Mouse (Mus musculus): ENCODE measurements around the gene Atp8b5. TPM values are rescaled to one million over a fixed set of nuclear protein-coding genes. Genes with fewer than 3 reads are reported as not detected.

Gene Atp8b5
- total and polyA plus RNA-seq, 2 experiments from 2014 or later: 0.11 TPM; not detected in 1

- Histone ChIP-seq H3K27me3 (ENCODE audit: control insufficient read depth, insufficient read depth, low read length) (no peaks in the 10 kb centered on the region), H3K27ac (ENCODE audit: low read depth) (no peak overlapping the region), H3K4me2 (ENCODE audit: low read depth, low read length) (no peak overlapping the region), H3K4me1 (ENCODE audit: control insufficient read depth, insufficient read depth) (no peaks in the 10 kb centered on the region), H3K4me3 (ENCODE audit: low read depth, low read length) (no peak overlapping the region), H3K9ac (replicated peaks; ENCODE audit: low read depth, low read length) (no peak overlapping the region), H3K36me3 (replicated peaks; ENCODE audit: control insufficient read depth, insufficient read depth, low read length) (no peaks in the 10 kb centered on the region), H3K9me3 (replicated peaks; ENCODE audit: control insufficient read depth, low read length) (peaks cover 5% of the 10 kb centered on the region)
- ATAC-seq (ENCODE audit: insufficient read depth, low read depth) (no peak), DNase-seq (ENCODE audit: low spot score) (no peak)
- TF ChIP-seq EP300 (IDR thresholded peaks at IDR 0.05; ENCODE audit: low read depth) (no peak), CTCF (IDR thresholded peaks at IDR 0.05; ENCODE audit: low read depth) (no peak)
- 86% methylated on average over 7 of the region's 7 CpGs for WGBS
Observed at GRCm38 (mm10) chr4:43341276-43341891, 74.4 kb downstream of the Atp8b5 start.

- Histone ChIP-seq H3K4me2 (ENCODE audit: low read depth, low read length) (no peak overlapping the region), H3K36me3 (replicated peaks; ENCODE audit: control insufficient read depth, insufficient read depth, low read length) (no peaks in the 10 kb centered on the region), H3K4me3 (ENCODE audit: low read depth, low read length) (no peak overlapping the region), H3K27me3 (ENCODE audit: control insufficient read depth, insufficient read depth, low read length) (no peaks in the 10 kb centered on the region), H3K9me3 (replicated peaks; ENCODE audit: control insufficient read depth, low read length) (no peaks in the 10 kb centered on the region), H3K4me1 (ENCODE audit: control insufficient read depth, insufficient read depth) (no peaks in the 10 kb centered on the region), H3K9ac (replicated peaks; ENCODE audit: low read depth, low read length) (no peak overlapping the region), H3K27ac (ENCODE audit: low read depth) (no peak overlapping the region)
- WGBS: 88% methylated on average over 10 of the region's 10 CpGs
- TF ChIP-seq EP300 (IDR thresholded peaks at IDR 0.05; ENCODE audit: low read depth): no peak
- no peak for TF ChIP-seq CTCF (IDR thresholded peaks at IDR 0.05; ENCODE audit: low read depth)
- no peak for ATAC-seq (ENCODE audit: insufficient read depth, low read depth)
- no peak for DNase-seq (ENCODE audit: low spot score)
Observed at GRCm38 (mm10) chr4:43342443-43342842, 75.5 kb downstream of the Atp8b5 start.

GRCm38 (mm10) chr4:43344932-43345331, 78.0 kb downstream of the Atp8b5 start:
- DNase-seq (ENCODE audit: low spot score): no peak
- Histone ChIP-seq H3K27me3 (ENCODE audit: control insufficient read depth, insufficient read depth, low read length) (no peaks in the 10 kb centered on the region), H3K9me3 (replicated peaks; ENCODE audit: control insufficient read depth, low read length) (no peaks in the 10 kb centered on the region), H3K9ac (replicated peaks; ENCODE audit: low read depth, low read length) (no peak overlapping the region), H3K4me3 (ENCODE audit: low read depth, low read length) (no peak overlapping the region), H3K36me3 (replicated peaks; ENCODE audit: control insufficient read depth, insufficient read depth, low read length) (no peaks in the 10 kb centered on the region), H3K4me2 (ENCODE audit: low read depth, low read length) (no peak overlapping the region), H3K27ac (ENCODE audit: low read depth) (no peak overlapping the region), H3K4me1 (ENCODE audit: control insufficient read depth, insufficient read depth) (no peaks in the 10 kb centered on the region)
- 83% methylated on average over 2 of the region's 2 CpGs for WGBS
- no peak for TF ChIP-seq CTCF (IDR thresholded peaks at IDR 0.05; ENCODE audit: low read depth)
- TF ChIP-seq EP300 (IDR thresholded peaks at IDR 0.05; ENCODE audit: low read depth): no peak
- no peak for ATAC-seq (ENCODE audit: insufficient read depth, low read depth)

GRCm38 (mm10) chr4:43349206-43349605, 82.2 kb downstream of the Atp8b5 start:
- 82% methylated on average over 5 of the region's 5 CpGs for WGBS
- Histone ChIP-seq H3K4me3 (ENCODE audit: low read depth, low read length) (no peak overlapping the region), H3K9me3 (replicated peaks; ENCODE audit: control insufficient read depth, low read length) (no peaks in the 10 kb centered on the region), H3K4me1 (ENCODE audit: control insufficient read depth, insufficient read depth) (no peaks in the 10 kb centered on the region), H3K9ac (replicated peaks; ENCODE audit: low read depth, low read length) (no peak overlapping the region), H3K36me3 (replicated peaks; ENCODE audit: control insufficient read depth, insufficient read depth, low read length) (no peaks in the 10 kb centered on the region), H3K27ac (ENCODE audit: low read depth) (no peak overlapping the region), H3K4me2 (ENCODE audit: low read depth, low read length) (no peak overlapping the region), H3K27me3 (ENCODE audit: control insufficient read depth, insufficient read depth, low read length) (no peaks in the 10 kb centered on the region)
- TF ChIP-seq EP300 (IDR thresholded peaks at IDR 0.05; ENCODE audit: low read depth): no peak
- DNase-seq (ENCODE audit: low spot score) (no peak), ATAC-seq (ENCODE audit: insufficient read depth, low read depth) (no peak)

- no peaks in the 10 kb centered on the region for H3K4me1 ChIP-seq (ENCODE audit: control insufficient read depth, insufficient read depth)
- H3K4me2 ChIP-seq (ENCODE audit: low read depth, low read length): no peak overlapping the region
- H3K36me3 ChIP-seq (replicated peaks; ENCODE audit: control insufficient read depth, insufficient read depth, low read length): no peaks in the 10 kb centered on the region
- no peak overlapping the region for H3K27ac ChIP-seq (ENCODE audit: low read depth)
- WGBS: 65% methylated on average over 6 of the region's 6 CpGs
- no peak for TF ChIP-seq CTCF (IDR thresholded peaks at IDR 0.05; ENCODE audit: low read depth)
- TF ChIP-seq EP300 (IDR thresholded peaks at IDR 0.05; ENCODE audit: low read depth): no peak
- no peaks in the 10 kb centered on the region for H3K27me3 ChIP-seq (ENCODE audit: control insufficient read depth, insufficient read depth, low read length)
- H3K4me3 ChIP-seq (ENCODE audit: low read depth, low read length): no peak overlapping the region
- ATAC-seq (ENCODE audit: insufficient read depth, low read depth) (no peak), DNase-seq (ENCODE audit: low spot score) (no peak)
- no peak overlapping the region for H3K9ac ChIP-seq (replicated peaks; ENCODE audit: low read depth, low read length)
- H3K9me3 ChIP-seq (replicated peaks; ENCODE audit: control insufficient read depth, low read length): no peaks in the 10 kb centered on the region
Observed at GRCm38 (mm10) chr4:43350038-43350560, 83.1 kb downstream of the Atp8b5 start.

- H3K27ac ChIP-seq (ENCODE audit: low read depth): no peak overlapping the region
- no peaks in the 10 kb centered on the region for H3K27me3 ChIP-seq (ENCODE audit: control insufficient read depth, insufficient read depth, low read length)
- H3K4me2 ChIP-seq (ENCODE audit: low read depth, low read length): no peak overlapping the region
- H3K4me1 ChIP-seq (ENCODE audit: control insufficient read depth, insufficient read depth): no peaks in the 10 kb centered on the region
- H3K36me3 ChIP-seq (replicated peaks; ENCODE audit: control insufficient read depth, insufficient read depth, low read length): no peaks in the 10 kb centered on the region
- TF ChIP-seq EP300 (IDR thresholded peaks at IDR 0.05; ENCODE audit: low read depth) (no peak), CTCF (IDR thresholded peaks at IDR 0.05; ENCODE audit: low read depth) (no peak)
- DNase-seq (ENCODE audit: low spot score) (no peak), ATAC-seq (ENCODE audit: insufficient read depth, low read depth) (no peak)
- no peaks in the 10 kb centered on the region for H3K9me3 ChIP-seq (replicated peaks; ENCODE audit: control insufficient read depth, low read length)
- WGBS: 82% methylated on average over 6 of the region's 6 CpGs
- H3K9ac ChIP-seq (replicated peaks; ENCODE audit: low read depth, low read length): no peak overlapping the region
- H3K4me3 ChIP-seq (ENCODE audit: low read depth, low read length): no peak overlapping the region
Observed at GRCm38 (mm10) chr4:43353662-43354061, 86.7 kb downstream of the Atp8b5 start.

All from heart, postnatal 0 days (tissue).